Mouse (Mus musculus): ENCODE results near the gene Zswim4. TPM values are rescaled to one million over a fixed set of nuclear protein-coding genes. Genes with fewer than 3 reads are reported as not detected.

The Zswim4 gene
- polyA plus RNA-seq, 1 experiment from 2014 or later = 53.5 TPM

GRCm38 (mm10) chr8:84218143-84218542, 18.7 kb downstream of the Zswim4 start:
- DNase-seq (ENCODE audit: low spot score) = no peak
- Histone ChIP-seq H3K4me3 (no peak overlapping the region), H3K36me3 (peaks cover 98% of the 10 kb centered on the region), H3K4me1 (replicated peaks) (no peaks in the 10 kb centered on the region), H3K9me3 (no peaks in the 10 kb centered on the region), H3K27ac (no peak overlapping the region), H3K27me3 (ENCODE audit: insufficient read depth, poor library complexity, severe bottlenecking) (no peaks in the 10 kb centered on the region)
- 96% methylated on average over 5 of the region's 5 CpGs for WGBS

GRCm38 (mm10) chr8:84217206-84217605, 19.6 kb downstream of the Zswim4 start:
- WGBS = 97% methylated on average over 11 of the region's 11 CpGs
- Histone ChIP-seq H3K27me3 (ENCODE audit: insufficient read depth, poor library complexity, severe bottlenecking) (no peaks in the 10 kb centered on the region), H3K27ac (no peak overlapping the region), H3K9me3 (no peaks in the 10 kb centered on the region), H3K4me3 (no peak overlapping the region), H3K36me3 (peaks cover 98% of the 10 kb centered on the region), H3K4me1 (replicated peaks) (no peaks in the 10 kb centered on the region)
- no peak for DNase-seq (ENCODE audit: low spot score)

GRCm38 (mm10) chr8:84213277-84213676, 23.6 kb downstream of the Zswim4 start:
- WGBS = 92% methylated on average over 4 of the region's 4 CpGs
- no peak for DNase-seq (ENCODE audit: low spot score)
- Histone ChIP-seq H3K9me3 (no peaks in the 10 kb centered on the region), H3K36me3 (peaks cover 95% of the 10 kb centered on the region), H3K4me1 (replicated peaks) (peaks cover 23% of the 10 kb centered on the region), H3K27ac (no peak overlapping the region), H3K27me3 (ENCODE audit: insufficient read depth, poor library complexity, severe bottlenecking) (no peaks in the 10 kb centered on the region), H3K4me3 (no peak overlapping the region)

- Histone ChIP-seq H3K4me1 (replicated peaks) (peaks cover 32% of the 10 kb centered on the region), H3K9me3 (no peaks in the 10 kb centered on the region), H3K27me3 (ENCODE audit: insufficient read depth, poor library complexity, severe bottlenecking) (no peaks in the 10 kb centered on the region), H3K36me3 (peaks cover 82% of the 10 kb centered on the region), H3K27ac (no peak overlapping the region), H3K4me3 (no peak overlapping the region)
- DNase-seq (ENCODE audit: low spot score) = no peak
- 93% methylated on average over 31 of the region's 31 CpGs for WGBS
These were observed 24.8 kb downstream of the Zswim4 start for GRCm38 (mm10) chr8:84211881-84212563.

GRCm38 (mm10) chr8:84211202-84211601, 25.7 kb downstream of the Zswim4 start:
- H3K4me3 ChIP-seq = no peak overlapping the region
- no peaks in the 10 kb centered on the region for H3K27me3 ChIP-seq (ENCODE audit: insufficient read depth, poor library complexity, severe bottlenecking)
- no peak for DNase-seq (ENCODE audit: low spot score)
- no peak overlapping the region for H3K27ac ChIP-seq
- peaks cover 74% of the 10 kb centered on the region for H3K36me3 ChIP-seq
- peaks cover 32% of the 10 kb centered on the region for H3K4me1 ChIP-seq (replicated peaks)
- H3K9me3 ChIP-seq = no peaks in the 10 kb centered on the region
- WGBS = 86% methylated on average over 3 of the region's 3 CpGs

GRCm38 (mm10) chr8:84210167-84210791, 26.6 kb downstream of the Zswim4 start:
- H3K4me1 ChIP-seq (replicated peaks) = peaks cover 32% of the 10 kb centered on the region
- no peak overlapping the region for H3K27ac ChIP-seq
- peaks cover 65% of the 10 kb centered on the region for H3K36me3 ChIP-seq
- no peak overlapping the region for H3K4me3 ChIP-seq
- peak; percentile 82 for DNase-seq (ENCODE audit: low spot score)
- no peaks in the 10 kb centered on the region for H3K27me3 ChIP-seq (ENCODE audit: insufficient read depth, poor library complexity, severe bottlenecking)
- no peaks in the 10 kb centered on the region for H3K9me3 ChIP-seq
- 58% methylated on average over 34 of the region's 34 CpGs for WGBS

GRCm38 (mm10) chr8:84208381-84209380, 28.2 kb downstream of the Zswim4 start:
- 52% methylated on average over 17 of the region's 17 CpGs for WGBS
- Histone ChIP-seq H3K4me1 (replicated peaks) (peaks cover 38% of the 10 kb centered on the region), H3K36me3 (peaks cover 49% of the 10 kb centered on the region), H3K4me3 (no peak overlapping the region), H3K9me3 (no peaks in the 10 kb centered on the region), H3K27ac (0 out of 2 replicates have a peak overlapping the region, but pooled peaks have one; percentile 54), H3K27me3 (ENCODE audit: insufficient read depth, poor library complexity, severe bottlenecking) (no peaks in the 10 kb centered on the region)
- DNase-seq (ENCODE audit: low spot score) = no peak

GRCm38 (mm10) chr8:84207811-84208210, 29.0 kb downstream of the Zswim4 start:
- no peak overlapping the region for H3K4me3 ChIP-seq
- H3K27ac ChIP-seq = peak overlapping the region; percentile 54
- H3K9me3 ChIP-seq = no peaks in the 10 kb centered on the region
- peaks cover 4% of the 10 kb centered on the region for H3K27me3 ChIP-seq (ENCODE audit: insufficient read depth, poor library complexity, severe bottlenecking)
- DNase-seq (ENCODE audit: low spot score) = peak; percentile 27
- peaks cover 40% of the 10 kb centered on the region for H3K36me3 ChIP-seq
- peaks cover 46% of the 10 kb centered on the region for H3K4me1 ChIP-seq (replicated peaks)
- 66% methylated on average over 7 of the region's 7 CpGs for WGBS

GRCm38 (mm10) chr8:84206666-84207065, 30.2 kb downstream of the Zswim4 start:
- whole genome bisulfite sequencing = 87% methylated on average over 3 of the region's 3 CpGs
- Histone ChIP-seq H3K4me1 (replicated peaks) (peaks cover 57% of the 10 kb centered on the region), H3K27ac (no peak overlapping the region), H3K36me3 (peaks cover 29% of the 10 kb centered on the region), H3K4me3 (no peak overlapping the region), H3K27me3 (ENCODE audit: insufficient read depth, poor library complexity, severe bottlenecking) (peaks cover 15% of the 10 kb centered on the region), H3K9me3 (no peaks in the 10 kb centered on the region)
- no peak for DNase-seq (ENCODE audit: low spot score)

GRCm38 (mm10) chr8:84205073-84205472, 31.8 kb downstream of the Zswim4 start:
- Histone ChIP-seq H3K4me1 (replicated peaks) (peaks cover 67% of the 10 kb centered on the region), H3K36me3 (peaks cover 17% of the 10 kb centered on the region), H3K9me3 (no peaks in the 10 kb centered on the region), H3K27me3 (ENCODE audit: insufficient read depth, poor library complexity, severe bottlenecking) (peaks cover 26% of the 10 kb centered on the region), H3K27ac (no peak overlapping the region), H3K4me3 (no peak overlapping the region)
- DNase-seq (ENCODE audit: low spot score) = no peak
- WGBS = 93% methylated on average over 5 of the region's 5 CpGs

- peaks cover 8% of the 10 kb centered on the region for H3K36me3 ChIP-seq
- peaks cover 33% of the 10 kb centered on the region for H3K27me3 ChIP-seq (ENCODE audit: insufficient read depth, poor library complexity, severe bottlenecking)
- H3K27ac ChIP-seq = peak overlapping the region; percentile 83
- WGBS = 57% methylated on average over 13 of the region's 13 CpGs
- H3K4me3 ChIP-seq = peak overlapping the region; percentile 65
- peaks cover 68% of the 10 kb centered on the region for H3K4me1 ChIP-seq (replicated peaks)
- peak; percentile 42 for DNase-seq (ENCODE audit: low spot score)
- H3K9me3 ChIP-seq = no peaks in the 10 kb centered on the region
These were observed 32.7 kb downstream of the Zswim4 start for GRCm38 (mm10) chr8:84203975-84204772.

Measured in hindbrain, embryonic 10.5 days (tissue).